Mouse (Mus musculus) MEL (cell line): Measurements from ENCODE around the gene Tmcc3.

Experiments used
- POLR2A ChIP-seq, 2 experiments: IDR thresholded peaks; 2 replicates each; pipeline ENCODE4 v1.6.1; 2011 to 2012; ENCODE audit warnings: low read length in 2 of 2, mild to moderate bottlenecking in 2 of 2, control low read depth in 1 of 2, improper control_type of control experiment in 1 of 2, low read depth in 1 of 2, moderate library complexity in 1 of 2; ENCODE audit not compliant: control insufficient read depth in 1 of 2, insufficient read depth in 1 of 2, poor library complexity in 1 of 2
- TBP ChIP-seq: IDR thresholded peaks from 2 replicates; pipeline ENCODE4 v1.8.0; 2011; ENCODE audit warnings: low read depth, low read length, improper control_type of control experiment
- USF1 ChIP-seq: IDR thresholded peaks from 2 replicates; pipeline ENCODE4 v1.6.1; 2014; ENCODE audit warnings: low read depth, mild to moderate bottlenecking, inconsistent platforms, low read length, improper control_type of control experiment, moderate library complexity
- USF2 ChIP-seq, 2 experiments: IDR thresholded peaks; 2 replicates each; pipeline ENCODE4 v1.6.1; 2011 to 2012; ENCODE audit warnings: improper control_type of control experiment in 2 of 2, low read length in 2 of 2, borderline replicate concordance in 1 of 2, inconsistent platforms in 1 of 2, low read depth in 1 of 2, mild to moderate bottlenecking in 1 of 2; ENCODE audit not compliant: insufficient read depth in 1 of 2

DNA sequence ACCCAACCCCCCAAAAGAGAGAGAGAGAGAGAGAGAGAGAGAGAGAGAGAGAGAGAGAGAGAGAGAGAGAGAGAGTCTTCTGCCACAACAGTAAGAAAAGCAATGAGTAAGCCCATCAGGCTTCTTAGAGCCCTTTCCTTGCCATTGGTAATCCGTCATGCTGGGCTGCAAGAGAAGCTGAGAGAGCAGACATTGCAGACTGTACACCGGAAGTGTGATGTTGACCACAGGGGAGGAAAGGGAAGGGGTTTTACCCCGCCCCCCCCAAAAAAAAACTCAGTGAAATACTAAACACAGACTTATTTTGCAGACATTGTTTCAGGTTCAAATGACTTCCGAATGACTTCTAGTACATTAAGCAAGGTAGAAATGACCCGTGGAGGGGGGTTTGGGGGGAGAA lies 328.3 kb downstream of the Tmcc3 start:
- TF ChIP-seq USF2 (IDR thresholded peaks at IDR 0.05; ENCODE audit: borderline replicate concordance in 1 of 2, insufficient read depth in 1 of 2, low read depth in 1 of 2, low read length in 2 of 2) (no peak), TBP (no peak), USF1 (no peak), POLR2A (IDR thresholded peaks at IDR 0.05; ENCODE audit: control insufficient read depth in 1 of 2, insufficient read depth in 1 of 2, low read depth in 1 of 2, low read length in 2 of 2, poor library complexity in 1 of 2) (no peak)
